Mouse (Mus musculus) gastrocnemius, postnatal 4 days (tissue): ENCODE measurements around the gene Atn1. TPM values are rescaled to one million over a fixed set of nuclear protein-coding genes. Genes with fewer than 3 reads are reported as not detected.
A peak's percentile ranks its signal among the peaks of the same experiment; 100 is the strongest.
"Not testable (repeated sequence)": the region's sequence is repeated elsewhere in the genome, so short reads cannot be mapped to it uniquely, and the experiment has no call there.

Source experiments
- DNase-seq, 2 experiments: peaks; one replicate each; pipeline ENCODE4 v3.0.0; 2021 to 2022; ENCODE audit warnings: low spot score in 2 of 2, mixed read lengths in 2 of 2
- long read RNA-seq, 2 experiments: library from polyadenylated mRNA; stranded (forward); transcript quantifications; one replicate each; pipeline ENCODE4 v2.0.0; 2021
- total RNA-seq, 2 experiments: library from RNA; stranded (reverse); gene quantifications; 2 replicates each; pipeline ENCODE4 v1.2.3; 2021

The Atn1 gene
- total RNA-seq, result 10 to 100 TPM; 52.9 to 66.5 TPM
- long read RNA-seq, experiment 1, partial matches to known transcripts, result 1 of 4 reads
- long read RNA-seq, experiment 1, other reads (novel, unspliced or antisense), result 3 of 4 reads
- long read RNA-seq, experiment 2, partial matches to known transcripts, result 7 of 8 reads
- long read RNA-seq, experiment 2, other reads (novel, unspliced or antisense), result 1 of 8 reads

DNA sequence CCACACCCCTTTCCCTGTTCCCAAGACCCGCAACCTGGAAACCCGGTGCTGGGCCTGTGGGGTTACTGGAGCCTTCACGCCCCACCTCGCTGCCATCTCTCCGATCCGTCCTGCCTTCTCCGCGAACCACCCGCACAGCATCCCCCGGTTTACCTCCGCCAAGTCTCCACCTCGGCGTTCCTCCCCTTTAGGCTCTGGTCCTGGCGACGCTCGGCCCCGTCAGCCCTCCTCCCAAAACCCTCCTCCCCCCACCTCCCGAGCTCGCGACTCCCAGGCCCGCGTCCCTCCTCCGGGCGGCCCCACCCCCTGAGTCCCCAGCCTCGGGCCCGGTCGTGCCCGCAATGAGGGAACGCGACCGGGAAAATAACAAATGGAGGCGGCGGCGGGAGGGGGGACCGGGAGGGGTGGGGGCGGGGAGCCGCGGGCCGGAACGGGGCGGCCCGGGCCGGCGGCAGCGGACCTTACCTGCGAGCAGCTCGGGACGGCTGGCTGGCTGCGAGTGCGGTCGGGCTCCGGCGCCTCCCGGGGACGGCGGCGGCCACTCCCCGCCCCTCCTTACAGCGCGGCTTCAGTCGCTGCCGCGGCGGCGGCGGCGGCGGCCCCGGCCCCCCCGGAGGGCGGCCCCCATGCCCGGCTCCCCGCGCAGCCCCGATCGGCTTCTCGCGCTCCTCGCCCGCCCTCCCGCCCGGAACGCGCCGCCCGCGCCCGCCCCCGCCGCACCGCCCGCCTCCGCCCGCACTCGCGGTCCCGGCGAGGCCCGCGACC is at the start of gene Atn1, which contains the start of gene Gm45234:
TSS of gene Atn1 (minus strand) at position 694 of the 765 bp plus-strand sequence.
TSS of gene Gm45234 (minus strand) at position 191 of the 765 bp plus-strand sequence.
- DNase-seq, result peak; percentile 56 to 81

- peak; percentile 90 to 95 for DNase-seq
These were observed 49.3 kb upstream of the Atn1 start for GRCm38 (mm10) chr6:124805341-124806321.

DNA sequence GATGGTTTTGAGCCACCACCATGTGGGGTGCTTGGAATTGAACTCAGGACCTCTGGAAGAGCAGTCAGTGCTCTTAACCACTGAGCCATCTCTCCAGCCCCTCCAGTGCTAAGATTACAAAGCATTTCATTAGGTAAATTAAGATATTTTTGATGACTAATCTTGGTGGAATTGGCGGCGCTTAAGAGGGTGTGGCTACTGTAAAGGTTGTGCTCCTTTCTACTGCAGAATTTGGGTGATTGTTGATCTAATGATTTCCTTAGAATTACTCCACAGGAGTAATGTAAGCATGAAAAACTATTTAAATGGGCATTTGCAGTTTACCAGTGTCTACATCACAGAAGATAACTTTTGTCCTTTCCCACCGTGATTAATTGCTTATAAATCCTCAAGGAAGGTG is 48.0 kb upstream of the Atn1 start:
- DNase-seq, result no peak

DNA sequence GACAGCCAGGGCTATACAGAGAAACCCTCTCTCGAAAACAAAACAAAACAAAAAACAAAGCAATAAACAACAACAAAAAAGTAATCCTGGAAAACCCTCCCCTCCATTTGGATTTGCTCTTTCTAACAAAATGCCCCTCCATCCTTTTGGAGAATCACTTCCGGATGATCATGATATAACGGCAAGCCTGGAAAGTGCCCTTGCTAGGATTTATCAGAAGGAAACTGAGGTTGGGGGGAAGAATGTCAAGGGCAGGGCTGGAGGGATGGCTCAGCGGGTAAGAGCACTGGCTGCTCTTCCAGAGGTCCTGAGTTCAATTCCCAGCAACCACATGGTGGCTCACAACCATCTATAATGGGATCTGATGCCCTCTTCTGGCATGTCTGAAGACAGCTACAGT is 47.4 kb upstream of the Atn1 start:
- not testable (repeated sequence) for DNase-seq

- no peak for DNase-seq
These were observed 46.7 kb upstream of the Atn1 start for GRCm38 (mm10) chr6:124803061-124803460.

DNA sequence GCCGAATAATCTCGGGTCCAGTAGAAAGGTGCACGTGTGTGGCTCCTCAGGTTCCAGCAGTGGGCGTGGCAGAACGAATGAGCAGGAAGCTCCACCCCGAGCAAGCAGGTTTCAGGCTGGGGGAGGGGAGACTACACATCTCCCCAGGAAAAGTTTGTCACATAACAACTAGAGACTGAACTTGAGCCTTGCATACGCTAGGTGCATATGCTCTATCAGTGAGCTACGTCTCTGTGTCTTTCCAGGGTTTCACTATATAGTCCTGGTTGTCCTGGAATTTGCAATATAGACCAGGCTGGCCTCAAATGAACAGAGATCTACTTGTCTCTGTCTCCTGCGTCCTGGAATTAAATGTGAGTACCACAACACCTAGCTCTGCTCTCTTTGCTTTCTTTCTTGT is 46.1 kb upstream of the Atn1 start:
- DNase-seq, result not testable (repeated sequence)

DNA sequence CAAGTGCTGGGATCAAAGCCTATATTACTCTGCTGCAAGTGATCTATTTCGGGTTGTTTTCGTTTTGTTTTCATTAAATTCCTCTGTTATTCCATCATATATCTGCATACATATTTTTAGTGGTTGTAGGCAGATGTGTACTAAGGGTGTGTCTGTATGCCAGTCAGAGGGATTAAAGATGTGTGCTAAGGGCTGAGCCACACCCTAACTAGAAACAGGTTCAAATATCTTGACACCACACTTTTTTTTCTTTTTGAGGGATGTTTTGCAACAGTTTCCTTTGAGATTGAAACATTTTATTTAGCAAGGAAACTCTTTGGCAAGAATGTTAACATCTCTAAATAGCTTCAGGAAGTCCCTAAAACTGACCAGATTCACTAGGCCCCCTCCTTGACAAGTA is 39.9 kb upstream of the Atn1 start:
- DNase-seq, result no peak

DNA sequence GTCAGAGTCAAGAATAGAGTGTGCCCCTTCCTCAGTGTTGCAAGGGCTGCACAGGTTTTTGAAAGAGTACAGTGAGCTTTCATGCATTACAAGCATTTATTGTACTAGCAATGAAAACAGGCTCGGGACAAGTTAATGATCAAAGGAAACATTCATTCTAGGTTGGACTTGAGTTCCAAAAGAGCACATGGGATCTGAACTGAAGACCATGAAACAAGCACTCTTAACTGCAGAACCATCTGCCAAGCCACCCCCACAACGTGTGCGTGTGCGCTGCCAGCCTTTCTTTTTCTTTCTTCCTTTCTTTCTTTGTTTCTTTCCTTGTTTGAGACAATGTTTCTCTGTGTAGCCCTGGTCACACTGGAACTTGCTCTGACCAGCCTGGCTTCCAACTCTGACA is 39.5 kb upstream of the Atn1 start:
- DNase-seq, result no peak

DNA sequence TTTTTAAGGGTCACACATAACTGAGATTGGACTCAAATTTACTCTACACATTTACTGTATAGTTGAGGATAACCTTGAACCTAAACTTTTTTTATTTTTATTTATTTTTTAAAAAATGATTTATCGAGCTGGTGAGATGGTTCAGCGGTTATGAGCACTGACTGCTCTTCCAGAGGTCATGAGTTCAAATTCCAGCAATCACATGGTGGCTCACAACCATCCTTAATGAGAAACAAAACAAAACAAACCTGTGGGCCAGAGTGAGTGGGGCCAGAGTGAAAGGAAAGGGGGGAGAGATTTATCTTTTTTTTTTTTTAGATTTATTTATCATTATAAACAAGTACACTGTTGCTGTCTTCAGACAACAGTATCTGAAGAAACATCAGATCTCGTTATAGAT is 35.6 kb upstream of the Atn1 start:
- no peak for DNase-seq

- no peak for DNase-seq
These were observed 33.8 kb upstream of the Atn1 start for GRCm38 (mm10) chr6:124790121-124790520.

DNA sequence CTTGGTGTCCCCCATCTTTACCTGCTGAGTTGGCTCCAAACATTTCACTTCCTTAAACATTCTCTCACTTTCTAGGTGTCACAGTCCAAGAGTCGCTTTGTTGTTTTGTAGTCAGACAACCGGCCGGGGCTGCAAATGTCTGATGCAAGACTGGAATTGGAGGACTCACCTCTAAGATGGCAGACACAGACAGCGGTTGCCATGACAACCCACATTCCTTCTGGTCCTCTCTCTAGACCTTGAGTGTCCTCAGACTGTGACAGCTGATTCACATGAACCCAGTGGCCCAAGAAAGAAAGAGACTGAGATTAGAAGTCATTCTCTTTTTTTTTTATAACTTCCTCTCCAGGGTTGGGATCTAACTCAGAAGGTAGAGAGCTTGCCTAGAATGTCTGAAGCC is 33.2 kb upstream of the Atn1 start:
- no peak for DNase-seq

GRCm38 (mm10) chr6:124787722-124788121 is 31.4 kb upstream of the Atn1 start:
- no peak for DNase-seq

GRCm38 (mm10) chr6:124786756-124787420 is 30.6 kb upstream of the Atn1 start:
- no peak for DNase-seq

GRCm38 (mm10) chr6:124782436-124782835 is 26.1 kb upstream of the Atn1 start:
- no peak for DNase-seq

GRCm38 (mm10) chr6:124780917-124781316 is 24.6 kb upstream of the Atn1 start:
- no peak for DNase-seq

DNA sequence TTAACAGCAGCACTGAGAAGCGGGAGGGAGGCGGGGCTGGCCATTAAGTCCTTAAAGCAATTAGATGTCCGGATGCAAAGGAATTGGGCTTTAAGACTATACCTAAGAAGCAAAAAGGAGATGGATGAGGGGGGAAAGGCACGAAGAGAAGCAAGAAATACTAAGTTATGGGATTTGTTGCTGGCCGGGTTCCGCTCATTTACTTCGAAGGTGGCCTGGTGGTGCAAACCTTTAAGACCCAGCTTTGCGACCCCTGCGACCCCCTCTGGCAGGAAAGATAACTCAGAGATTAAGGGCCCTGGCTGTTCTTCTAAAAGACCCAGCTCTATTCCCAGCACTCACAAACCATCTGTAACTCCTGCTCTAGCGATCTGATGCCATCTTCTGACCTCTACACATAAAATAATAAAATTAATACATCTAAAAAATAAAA is 23.7 kb upstream of the Atn1 start:
- DNase-seq, result no peak

DNA sequence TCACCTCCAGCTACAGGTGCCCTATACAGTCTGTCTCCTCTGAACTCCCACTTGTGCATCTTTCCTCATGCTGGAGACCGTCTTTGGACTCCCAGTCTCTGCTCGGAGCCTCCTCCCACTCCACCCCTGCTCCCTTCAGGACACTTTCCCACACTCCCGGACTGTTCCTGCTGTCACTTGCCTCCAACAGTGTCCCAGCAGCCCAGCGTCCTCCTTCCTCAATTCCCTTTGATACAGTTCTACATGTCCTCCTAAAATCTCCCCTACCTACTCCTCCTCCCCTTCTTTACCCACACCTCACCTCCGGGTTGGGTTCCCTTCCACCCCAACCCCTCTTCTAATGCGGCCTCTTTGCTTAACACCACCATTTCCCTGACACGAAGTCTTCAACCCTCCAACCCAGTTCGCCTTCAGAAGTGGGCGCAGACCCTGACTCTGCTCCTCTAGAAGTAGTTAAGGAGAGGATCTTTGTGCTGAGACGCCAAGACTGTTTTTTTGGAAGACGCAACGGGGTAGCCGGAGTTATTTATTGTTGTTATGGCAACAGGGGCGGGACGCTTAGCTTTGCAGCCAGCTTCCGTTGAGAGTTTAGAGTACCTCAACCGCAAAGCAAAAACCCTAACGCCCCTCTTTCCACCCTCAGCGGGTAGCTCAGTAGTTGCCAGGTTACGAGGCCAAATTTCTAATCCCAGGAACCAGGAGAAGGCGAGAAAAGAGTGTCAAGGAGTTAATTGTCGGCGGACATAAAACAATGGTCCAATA is 23.1 kb upstream of the Atn1 start, which contains the start of gene Lrrc23:
TSS of gene Lrrc23 (minus strand) at position 506 of the 762 bp plus-strand sequence.
- peak in 1 of 2 experiments; percentile 29 for DNase-seq

DNA sequence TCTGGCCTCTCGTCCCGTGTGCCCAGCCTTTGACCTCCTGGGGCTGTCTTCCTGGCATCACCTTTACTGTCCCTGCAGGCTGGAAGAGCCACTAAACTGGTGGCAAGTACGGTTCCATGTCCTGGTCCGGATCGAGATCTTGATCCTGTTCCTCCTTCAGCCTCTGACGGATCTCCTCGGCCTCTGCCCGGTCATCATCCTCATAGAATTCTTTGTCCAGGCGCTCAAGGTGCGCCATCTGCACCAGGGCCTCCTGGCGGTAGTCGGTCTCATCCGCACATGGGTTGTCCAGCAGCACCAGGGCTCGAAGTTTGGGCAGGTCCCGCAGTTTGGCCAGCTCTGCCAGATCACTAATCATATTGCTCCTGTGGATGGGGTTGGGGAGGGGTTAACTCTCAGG is 14.2 kb upstream of the Atn1 start:
- no peak for DNase-seq

DNA sequence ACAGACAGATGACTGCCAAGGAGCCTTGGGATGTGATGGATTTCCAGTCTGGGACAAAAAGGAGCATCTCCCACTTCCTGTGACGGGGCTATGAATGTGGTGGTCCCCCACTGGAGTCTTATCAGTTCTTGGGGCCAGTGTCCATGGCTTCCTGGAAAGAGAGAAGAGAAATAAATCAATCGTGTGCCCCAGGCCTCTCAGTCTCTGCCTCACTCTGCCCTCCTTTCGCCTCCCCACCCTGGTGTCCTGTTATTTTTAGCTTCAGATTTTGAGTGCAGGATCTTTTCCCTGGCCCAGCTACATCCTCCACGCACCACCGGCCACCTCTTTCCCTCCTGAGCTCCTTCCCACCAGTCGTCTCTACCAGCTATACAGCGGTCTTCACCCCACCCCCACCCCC is 13.7 kb upstream of the Atn1 start:
- DNase-seq, result no peak

DNA sequence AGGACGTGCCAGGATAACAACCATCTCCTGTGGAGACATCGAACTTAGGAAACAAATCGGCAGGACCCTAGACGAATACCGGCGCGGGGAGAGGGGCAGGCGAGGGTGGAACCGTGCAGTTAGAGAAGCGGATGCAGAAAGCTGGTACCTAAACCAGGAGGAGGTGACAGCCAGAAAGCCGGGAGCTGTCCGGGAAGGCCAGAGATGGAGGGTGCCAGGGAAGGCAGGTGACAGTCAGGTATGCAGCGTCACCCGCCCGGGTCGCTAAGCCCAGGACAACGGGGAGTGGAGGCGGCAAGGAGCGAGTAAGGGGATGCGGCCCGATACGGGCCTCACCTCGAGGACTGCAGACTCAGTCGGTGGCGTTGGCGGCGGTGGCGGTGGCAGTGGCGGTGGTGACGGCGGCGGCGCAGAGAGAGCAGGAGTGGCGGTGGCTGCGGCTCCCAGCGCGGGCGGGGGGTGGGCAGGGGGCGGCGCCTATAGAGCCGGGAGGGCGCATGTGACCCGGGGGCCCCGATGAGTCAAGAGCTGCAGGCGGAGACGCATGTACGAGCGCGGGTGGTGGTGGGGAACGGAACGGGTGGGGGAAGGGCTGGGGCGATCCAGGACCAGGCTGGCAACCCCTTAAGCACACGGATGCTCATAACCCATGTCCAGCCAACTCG is 12.9 kb upstream of the Atn1 start, which contains the start of gene Eno2:
TSS of gene Eno2 (minus strand) at position 573 of the 665 bp plus-strand sequence.
- peak; percentile 59 to 69 for DNase-seq
